Comparison of ENCODE assay signal across 28 mouse cellular contexts in the genomic region with DNA sequence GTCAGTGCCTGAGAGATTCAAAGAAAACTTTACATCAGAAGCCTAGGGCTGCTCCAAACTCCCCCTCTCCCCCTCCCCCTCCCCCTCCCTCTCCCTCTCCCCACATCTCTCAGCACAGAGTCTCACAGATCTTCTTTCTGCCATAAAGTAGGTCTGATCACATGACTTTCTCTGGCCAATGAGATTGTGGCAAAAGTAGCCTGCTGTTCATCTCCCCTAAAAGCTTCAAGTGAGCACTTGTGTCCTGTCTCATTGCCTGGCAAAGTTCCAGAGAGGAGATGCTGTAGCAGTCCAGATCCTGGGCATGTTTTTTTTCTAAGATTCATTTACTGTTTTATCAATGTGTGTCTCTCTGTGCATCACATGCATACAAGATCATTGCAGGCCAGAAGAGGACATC.
DNase-seq lines count a peak whose midpoint lies in the region; ATAC-seq and TF ChIP-seq lines count a peak whose summit lies in the region.
"Had no signal": no experiment of that assay in that cellular context is flagged by ENCODE, and none has a peak within 500 bp of the region (broad histone marks: within the 10 kb centered on the region; RNA-seq: fewer than 3 reads in every experiment).

No protein-coding gene starts in this region.

- no peak overlapping the region for H3K9ac ChIP-seq in forebrain, embryonic 14.5 days (ENCODE audit: low read length)
- no peak overlapping the region for H3K9ac ChIP-seq in forebrain, postnatal 0 days
- H3K9ac ChIP-seq in lung, embryonic 14.5 days: no peak overlapping the region
- no peak overlapping the region for H3K9ac ChIP-seq in forebrain, embryonic 15.5 days (replicated peaks)
- H3K9ac ChIP-seq: embryonic facial prominence, embryonic 13.5 days; forebrain, embryonic 13.5 days; heart, embryonic 15.5 days; hindbrain, embryonic 14.5 days; kidney, embryonic 15.5 days; limb, embryonic 12.5 days; liver, postnatal 0 days; midbrain, embryonic 12.5 days; neural tube, embryonic 15.5 days had no signal

- peaks cover 20% of the 10 kb centered on the region for H3K27me3 ChIP-seq in forebrain, embryonic 14.5 days (replicated peaks; ENCODE audit: control insufficient read depth, insufficient read depth, low read length)
- peaks cover 8% of the 10 kb centered on the region; the same call in 1 of the 2 replicates for H3K27me3 ChIP-seq in forebrain, postnatal 0 days (ENCODE audit: insufficient read depth, low read length)
- no peaks in the 10 kb centered on the region for H3K27me3 ChIP-seq in lung, embryonic 14.5 days (ENCODE audit: insufficient read depth, low read length)
- peaks cover 32% of the 10 kb centered on the region for H3K27me3 ChIP-seq in forebrain, embryonic 15.5 days
- H3K27me3 ChIP-seq: embryonic facial prominence, embryonic 13.5 days; neural tube, embryonic 15.5 days had no signal

- H3K36me3 ChIP-seq in forebrain, embryonic 14.5 days (ENCODE audit: control insufficient read depth, insufficient read depth, low read length): no peaks in the 10 kb centered on the region
- H3K36me3 ChIP-seq in forebrain, postnatal 0 days (ENCODE audit: insufficient read depth): no peaks in the 10 kb centered on the region
- H3K36me3 ChIP-seq in lung, embryonic 14.5 days (ENCODE audit: insufficient read depth): no peaks in the 10 kb centered on the region
- H3K36me3 ChIP-seq in forebrain, embryonic 15.5 days: no peaks in the 10 kb centered on the region
- H3K36me3 ChIP-seq: embryonic facial prominence, embryonic 13.5 days; heart, embryonic 15.5 days; kidney, embryonic 15.5 days; limb, embryonic 12.5 days; midbrain, embryonic 12.5 days; neural tube, embryonic 15.5 days had no signal

- no peak for TF ChIP-seq CTCF in forebrain, postnatal 0 days (IDR thresholded peaks at IDR 0.05; ENCODE audit: low read depth)
- no peak for TF ChIP-seq CTCF in lung, embryonic 14.5 days (IDR thresholded peaks at IDR 0.05; ENCODE audit: low read depth)

- H3K27ac ChIP-seq in forebrain, embryonic 14.5 days (ENCODE audit: low read depth, low read length): no peak overlapping the region
- H3K27ac ChIP-seq in forebrain, postnatal 0 days (ENCODE audit: low read depth, low read length): no peak overlapping the region
- H3K27ac ChIP-seq in lung, embryonic 14.5 days (ENCODE audit: low read depth): no peak overlapping the region
- H3K27ac ChIP-seq in forebrain, embryonic 15.5 days (replicated peaks): no peak overlapping the region
- H3K27ac ChIP-seq: embryonic facial prominence, embryonic 13.5 days; forebrain, embryonic 13.5 days; heart, embryonic 15.5 days; hindbrain, embryonic 14.5 days; kidney, embryonic 15.5 days; limb, embryonic 12.5 days; midbrain, embryonic 12.5 days; neural tube, embryonic 15.5 days had no signal

- no peak overlapping the region for H3K4me3 ChIP-seq in forebrain, embryonic 14.5 days (ENCODE audit: low read depth, low read length)
- no peak overlapping the region for H3K4me3 ChIP-seq in forebrain, postnatal 0 days (ENCODE audit: low read depth, low read length)
- no peak overlapping the region for H3K4me3 ChIP-seq in lung, embryonic 14.5 days (ENCODE audit: low read depth, low read length)
- no peak overlapping the region for H3K4me3 ChIP-seq in forebrain, embryonic 15.5 days
- H3K4me3 ChIP-seq: embryonic facial prominence, embryonic 13.5 days; forebrain, embryonic 13.5 days; heart, embryonic 15.5 days; kidney, embryonic 15.5 days; limb, embryonic 12.5 days; midbrain, embryonic 12.5 days; neural tube, embryonic 15.5 days had no signal

- peak; percentile 24 for DNase-seq in forebrain, embryonic 14.5 days (ENCODE audit: low spot score)
- DNase-seq in forebrain, postnatal 0 days: no peak
- DNase-seq in lung, embryonic 14.5 days: peak; percentile 34
- no peak for DNase-seq in lung, postnatal 4 days
- peak; percentile 68 for DNase-seq in ZHBTc4 (ENCODE audit: low read depth, low spot score)
- DNase-seq in yolk sac, embryonic 10.5 days (ENCODE audit: low spot score): peak; percentile 6
- DNase-seq: adrenal gland, postnatal 14 days; cerebellum, adult 8-10 months; cerebellum, postnatal 36 days; gastrocnemius, postnatal 10 days; heart, postnatal 4 days; kidney, postnatal 36 days; liver, postnatal 0 days; lung, postnatal 10 days; right cerebral cortex, postnatal 14 days; thymus, adult 18-20 months had no signal

- H3K9me3 ChIP-seq in forebrain, embryonic 14.5 days (replicated peaks; ENCODE audit: control insufficient read depth, low read length): no peaks in the 10 kb centered on the region
- no peaks in the 10 kb centered on the region for H3K9me3 ChIP-seq in forebrain, postnatal 0 days (ENCODE audit: low read length)
- H3K9me3 ChIP-seq in lung, embryonic 14.5 days (ENCODE audit: low read depth, low read length): no peaks in the 10 kb centered on the region
- no peaks in the 10 kb centered on the region for H3K9me3 ChIP-seq in forebrain, embryonic 15.5 days
- H3K9me3 ChIP-seq: embryonic facial prominence, embryonic 13.5 days; forebrain, embryonic 13.5 days; heart, embryonic 15.5 days; kidney, embryonic 15.5 days; limb, embryonic 12.5 days; midbrain, embryonic 12.5 days; neural tube, embryonic 15.5 days had no signal

- no peak overlapping the region for H3K4me2 ChIP-seq in forebrain, embryonic 14.5 days (ENCODE audit: low read length)
- H3K4me2 ChIP-seq in forebrain, postnatal 0 days (ENCODE audit: low read depth): no peak overlapping the region
- no peak overlapping the region for H3K4me2 ChIP-seq in lung, embryonic 14.5 days
- no peak overlapping the region for H3K4me2 ChIP-seq in forebrain, embryonic 15.5 days (replicated peaks)
- H3K4me2 ChIP-seq: embryonic facial prominence, embryonic 13.5 days; forebrain, embryonic 13.5 days; heart, embryonic 15.5 days; hindbrain, embryonic 14.5 days; kidney, embryonic 15.5 days; limb, embryonic 12.5 days; liver, embryonic 11.5 days; midbrain, embryonic 12.5 days; neural tube, embryonic 15.5 days had no signal

- no peaks in the 10 kb centered on the region for H3K4me1 ChIP-seq in forebrain, embryonic 14.5 days (ENCODE audit: control insufficient read depth, insufficient read depth, low read length)
- no peaks in the 10 kb centered on the region for H3K4me1 ChIP-seq in forebrain, postnatal 0 days (ENCODE audit: insufficient read depth)
- no peaks in the 10 kb centered on the region for H3K4me1 ChIP-seq in lung, embryonic 14.5 days (ENCODE audit: insufficient read depth)
- H3K4me1 ChIP-seq in forebrain, embryonic 15.5 days: no peaks in the 10 kb centered on the region
- H3K4me1 ChIP-seq: forebrain, embryonic 13.5 days; heart, embryonic 15.5 days; midbrain, embryonic 12.5 days had no signal

- ATAC-seq in forebrain, embryonic 14.5 days: no peak
- no peak for ATAC-seq in forebrain, postnatal 0 days
- ATAC-seq in lung, embryonic 14.5 days (ENCODE audit: insufficient read depth): no peak
- ATAC-seq in forebrain, embryonic 15.5 days (replicated peaks): no peak
- ATAC-seq: CD4-positive, CD25-positive, alpha-beta regulatory T cell, adult 4 months; forebrain, embryonic 13.5 days; inflammation-experienced regulatory T-cells, adult 6 months; liver, postnatal 0 days had no signal

Comparison
In these comparisons a context has a peak if more than half of its experiments do, and no peak if none do; other contexts are left out.
1. DNase-seq: peak in forebrain, embryonic 14.5 days (single experiment), lung, embryonic 14.5 days (single experiment), ZHBTc4 (single experiment) and yolk sac, embryonic 10.5 days (single experiment); none in forebrain, postnatal 0 days (single experiment) and lung, postnatal 4 days (0 of 2).